Mouse (Mus musculus) kidney, embryonic 14.5 days (tissue): ENCODE measurements around the gene Zfp446. TPM values are rescaled to one million over a fixed set of nuclear protein-coding genes. Genes with fewer than 3 reads are reported as not detected.
A peak's percentile ranks its signal among the peaks of the same experiment; 100 is the strongest.
"Not testable (repeated sequence)": the region's sequence is repeated elsewhere in the genome, so short reads cannot be mapped to it uniquely, and the experiment has no call there.

Experiments
- ATAC-seq: fragments of 200-750 bp; cut with Nextera tagmentation; 2 replicates; pipeline ENCODE4 v1.8.0; 2017; ENCODE audit warnings: moderate number of reproducible peaks, mild to moderate bottlenecking, moderate TSS enrichment, moderate library complexity; ENCODE audit not compliant: low FRiP score, low TSS enrichment
- H3K27ac ChIP-seq: fragments of 300-500 bp; sonication (generic); 2 replicates; pipeline ENCODE4 v1.5.1; 2014; ENCODE audit warnings: low read depth, mild to moderate bottlenecking, low read length, moderate library complexity, mixed read lengths
- H3K27me3 ChIP-seq: fragments of 300-500 bp; sonication (generic); 2 replicates; pipeline ENCODE4 v1.6.1; 2014; ENCODE audit warnings: mild to moderate bottlenecking, low read length; ENCODE audit not compliant: control insufficient read depth, insufficient read depth
- H3K36me3 ChIP-seq: fragments of 300-500 bp; sonication (generic); 2 replicates; pipeline ENCODE4 v1.6.1; 2014; ENCODE audit warnings: low read length, mixed read lengths; ENCODE audit not compliant: control insufficient read depth, insufficient read depth
- H3K4me1 ChIP-seq: fragments of 300-500 bp; sonication (generic); 2 replicates; pipeline ENCODE4 v1.6.1; 2014; ENCODE audit warnings: low read length, mixed read lengths; ENCODE audit not compliant: control insufficient read depth, insufficient read depth
- H3K4me2 ChIP-seq: fragments of 300-500 bp; sonication (generic); replicated peaks from 2 replicates; pipeline ENCODE4 v1.6.1; 2014; ENCODE audit warnings: low read depth, mild to moderate bottlenecking, low read length
- H3K4me3 ChIP-seq: fragments of 300-500 bp; sonication (generic); 2 replicates; pipeline ENCODE4 v1.5.1; 2014; ENCODE audit warnings: mild to moderate bottlenecking, low read length
- H3K9ac ChIP-seq: fragments of 300-500 bp; sonication (generic); 2 replicates; pipeline ENCODE4 v1.6.1; 2014; ENCODE audit warnings: low read depth, mild to moderate bottlenecking, low read length, moderate library complexity
- H3K9me3 ChIP-seq: fragments of 300-500 bp; sonication (generic); 2 replicates; pipeline ENCODE4 v1.6.1; 2016; ENCODE audit warnings: low read length; ENCODE audit not compliant: control insufficient read depth
- WGBS: fragments of 180-500 bp; shearing (Covaris S2); extraction: QIAGEN DNeasy Blood & Tissue Kit; methylation state at CpG from one replicate; pipeline ENCODE4 v1.1.7; 2014; 5-methylcytosine and 5-hydroxymethylcytosine counted together
- polyA plus RNA-seq: library from polyadenylated mRNA; unstranded; fragments of >200 nt; fragmentation: Nextera tagmentation; extraction: Ambion mirVana; gene quantifications from 2 replicates; pipeline ENCODE4 v1.2.1, GENCODE M21; 2014

The Zfp446 gene
- 6.2 and 10.7 TPM in 2 replicates for polyA plus RNA-seq

- H3K4me3 ChIP-seq: peak within 1 kb of the TSS; percentile 65
- H3K27me3 ChIP-seq: no peaks in the 10 kb centered on the region
- no peaks in the 10 kb centered on the region for H3K9me3 ChIP-seq
- peak; percentile 98 for ATAC-seq
- peak within 1 kb of the TSS; percentile 68 for H3K9ac ChIP-seq
- peak within 1 kb of the TSS; percentile 80 for H3K27ac ChIP-seq
- 0 out of 2 replicates have a peak, but pooled peaks cover 6% of the 10 kb centered on the region for H3K4me1 ChIP-seq
- under 1% methylated on average over 49 of the region's 49 CpGs for WGBS
- peaks cover 3% of the 10 kb centered on the region; the same call in 1 of the 2 replicates for H3K36me3 ChIP-seq
- peak within 1 kb of the TSS; percentile 81 for H3K4me2 ChIP-seq
Measured at GRCm38 (mm10) chr7:12977682-12978389, at the start of gene Zfp446. Gene Zfp446 (plus strand): TSS chr7:12977848.

- Histone ChIP-seq H3K36me3 (no peaks in the 10 kb centered on the region), H3K27me3 (peaks cover under 1% of the 10 kb centered on the region; the same call in 1 of the 2 replicates), H3K9ac (no peak overlapping the region), H3K9me3 (no peaks in the 10 kb centered on the region), H3K4me2 (no peak overlapping the region), H3K4me1 (no peaks in the 10 kb centered on the region), H3K27ac (no peak overlapping the region), H3K4me3 (no peak overlapping the region)
- WGBS: 70% methylated on average over 4 of the region's 4 CpGs
- no peak for ATAC-seq
Measured at GRCm38 (mm10) chr7:12933615-12934140, 44.0 kb upstream of the Zfp446 start.

GRCm38 (mm10) chr7:12934808-12935207 lies 42.8 kb upstream of the Zfp446 start:
- H3K36me3 ChIP-seq: no peaks in the 10 kb centered on the region
- no peaks in the 10 kb centered on the region for H3K9me3 ChIP-seq
- no peak overlapping the region for H3K9ac ChIP-seq
- H3K27ac ChIP-seq: no peak overlapping the region
- WGBS: 81% methylated on average over 3 of the region's 3 CpGs
- H3K4me3 ChIP-seq: no peak overlapping the region
- 0 out of 2 replicates have a peak, but pooled peaks have one; percentile 28 for ATAC-seq
- no peaks in the 10 kb centered on the region for H3K27me3 ChIP-seq
- H3K4me2 ChIP-seq: no peak overlapping the region
- no peaks in the 10 kb centered on the region for H3K4me1 ChIP-seq

- not testable (repeated sequence) for H3K4me2 ChIP-seq, H3K4me1 ChIP-seq, H3K4me3 ChIP-seq, H3K27me3 ChIP-seq, H3K27ac ChIP-seq, H3K9me3 ChIP-seq, H3K36me3 ChIP-seq, ATAC-seq, H3K9ac ChIP-seq
- 86% methylated on average over 3 of the region's 4 CpGs for WGBS
Measured at GRCm38 (mm10) chr7:12937254-12937803, 40.3 kb upstream of the Zfp446 start.

GRCm38 (mm10) chr7:12940599-12940998 lies 37.0 kb upstream of the Zfp446 start:
- H3K4me3 ChIP-seq: no peak overlapping the region
- no peak overlapping the region for H3K4me2 ChIP-seq
- ATAC-seq: no peak
- 81% methylated on average over 4 of the region's 4 CpGs for WGBS
- no peak overlapping the region for H3K27ac ChIP-seq
- no peaks in the 10 kb centered on the region for H3K36me3 ChIP-seq
- no peaks in the 10 kb centered on the region for H3K27me3 ChIP-seq
- H3K9me3 ChIP-seq: no peaks in the 10 kb centered on the region
- no peaks in the 10 kb centered on the region for H3K4me1 ChIP-seq
- H3K9ac ChIP-seq: no peak overlapping the region

GRCm38 (mm10) chr7:12943488-12943887 lies 34.2 kb upstream of the Zfp446 start:
- ATAC-seq: no peak
- no peaks in the 10 kb centered on the region for H3K4me1 ChIP-seq
- H3K9ac ChIP-seq: no peak overlapping the region
- H3K4me3 ChIP-seq: no peak overlapping the region
- no peaks in the 10 kb centered on the region for H3K9me3 ChIP-seq
- H3K27ac ChIP-seq: no peak overlapping the region
- H3K36me3 ChIP-seq: no peaks in the 10 kb centered on the region
- H3K4me2 ChIP-seq: no peak overlapping the region
- H3K27me3 ChIP-seq: no peaks in the 10 kb centered on the region

- ATAC-seq: peak; percentile 98
- 12% methylated on average over 35 of the region's 35 CpGs for WGBS
- Histone ChIP-seq H3K4me1 (peaks cover 7% of the 10 kb centered on the region; the same call in 1 of the 2 replicates), H3K27ac (peak overlapping the region; percentile 80), H3K36me3 (no peaks in the 10 kb centered on the region), H3K9ac (peak overlapping the region; percentile 67), H3K27me3 (no peaks in the 10 kb centered on the region), H3K9me3 (no peaks in the 10 kb centered on the region), H3K4me2 (peak overlapping the region; percentile 55), H3K4me3 (peak overlapping the region; percentile 46)
Measured at GRCm38 (mm10) chr7:12949032-12949871, 28.4 kb upstream of the Zfp446 start.

GRCm38 (mm10) chr7:12949872-12950229 lies 27.8 kb upstream of the Zfp446 start:
- ATAC-seq: peak; percentile 71

More at GRCm38 (mm10) chr7:12949872-12950229, 27.8 kb upstream of the Zfp446 start:
- H3K9ac ChIP-seq: peak overlapping the region; percentile 47; the same call in 1 of the 2 replicates
- H3K4me1 ChIP-seq: peaks cover 7% of the 10 kb centered on the region; the same call in 1 of the 2 replicates
- no peaks in the 10 kb centered on the region for H3K9me3 ChIP-seq
- WGBS: 5% methylated on average over 16 of the region's 16 CpGs
- peak overlapping the region; percentile 79 for H3K27ac ChIP-seq
- H3K4me3 ChIP-seq: peak overlapping the region; percentile 46
- peak overlapping the region; percentile 54 for H3K4me2 ChIP-seq
- no peaks in the 10 kb centered on the region for H3K27me3 ChIP-seq
- H3K36me3 ChIP-seq: no peaks in the 10 kb centered on the region
